Mouse (Mus musculus): ENCODE measurements around the gene Jakmip3. TPM values are rescaled to one million over a fixed set of nuclear protein-coding genes. Genes with fewer than 3 reads are reported as not detected.

The Jakmip3 gene
- polyA plus RNA-seq, 1 experiment from 2014 or later: 0.55 TPM

DNA sequence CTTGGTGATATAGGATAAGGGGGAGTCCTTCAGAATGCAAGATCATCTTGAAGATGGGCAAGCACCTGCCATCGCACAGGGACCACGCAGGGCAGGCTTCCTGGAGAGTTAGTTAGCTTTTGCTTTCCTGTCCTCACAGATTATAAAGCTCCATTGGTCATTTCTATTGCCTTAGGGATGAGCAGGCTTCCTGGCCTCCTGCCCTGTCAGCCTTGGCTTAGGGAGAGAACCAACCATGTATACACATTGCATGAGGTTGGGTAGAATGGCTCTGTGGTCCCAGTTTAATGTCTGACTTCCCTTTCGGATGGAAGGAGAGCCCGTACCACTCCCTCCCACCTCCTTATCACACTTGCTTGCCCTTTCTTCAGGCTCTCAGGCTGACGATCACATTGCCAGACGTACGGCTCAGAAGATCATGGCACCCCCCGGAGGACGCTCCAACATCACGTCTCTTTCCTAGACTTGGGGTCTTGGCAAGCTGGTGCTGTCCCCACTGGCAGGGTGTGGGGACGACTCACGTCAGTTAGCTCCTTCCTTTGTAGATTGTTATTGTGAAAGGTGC is 160.1 kb downstream of the Jakmip3 start:
- Histone ChIP-seq H3K4me1 (replicated peaks; ENCODE audit: control insufficient read depth, insufficient read depth, low read length) (no peaks in the 10 kb centered on the region), H3K9ac (ENCODE audit: low read length) (no peak overlapping the region), H3K27ac (ENCODE audit: low read depth, low read length) (no peak overlapping the region), H3K4me2 (ENCODE audit: low read depth, low read length, severe bottlenecking) (no peak overlapping the region), H3K4me3 (ENCODE audit: low read depth, low read length) (no peak overlapping the region), H3K36me3 (ENCODE audit: control insufficient read depth, insufficient read depth, low read length) (no peaks in the 10 kb centered on the region; the same call in 1 of the 2 replicates), H3K9me3 (ENCODE audit: control insufficient read depth, low read length) (no peaks in the 10 kb centered on the region), H3K27me3 (ENCODE audit: control insufficient read depth, insufficient read depth, low read length) (no peaks in the 10 kb centered on the region)
- 71% methylated on average over 12 of the region's 12 CpGs for WGBS
- ATAC-seq (replicated peaks; ENCODE audit: low FRiP score) (no peak), DNase-seq (ENCODE audit: low spot score) (no peak)

DNA sequence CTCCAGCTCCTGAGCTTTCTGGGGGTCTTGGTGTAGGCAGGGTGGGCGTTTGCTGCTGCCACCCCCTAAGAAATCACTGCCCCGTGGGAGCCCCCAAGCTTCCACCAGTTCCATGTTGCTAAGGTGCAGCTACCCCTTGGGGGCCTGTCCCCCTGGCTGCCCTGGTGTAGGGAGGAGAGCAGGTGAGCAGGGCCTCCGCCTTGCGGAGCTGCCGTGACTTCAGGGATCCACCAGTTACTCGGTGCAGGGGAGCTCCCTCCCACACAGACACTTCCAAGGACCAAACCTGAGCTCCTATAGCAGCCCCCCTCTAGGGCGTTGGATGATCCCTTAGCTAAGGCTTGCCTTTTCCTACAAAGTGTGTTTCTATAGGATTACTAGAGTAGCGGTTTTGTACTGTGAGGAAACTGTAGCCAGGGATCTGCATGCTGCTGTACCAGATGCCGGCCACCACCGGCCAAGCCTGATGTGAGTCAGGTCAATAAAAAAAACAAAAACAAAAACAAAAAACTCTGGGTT is 160.8 kb downstream of the Jakmip3 start:
- Histone ChIP-seq H3K9ac (ENCODE audit: low read length) (no peak overlapping the region), H3K9me3 (ENCODE audit: control insufficient read depth, low read length) (no peaks in the 10 kb centered on the region), H3K36me3 (ENCODE audit: control insufficient read depth, insufficient read depth, low read length) (no peaks in the 10 kb centered on the region; the same call in 1 of the 2 replicates), H3K27me3 (ENCODE audit: control insufficient read depth, insufficient read depth, low read length) (no peaks in the 10 kb centered on the region), H3K27ac (ENCODE audit: low read depth, low read length) (no peak overlapping the region), H3K4me1 (replicated peaks; ENCODE audit: control insufficient read depth, insufficient read depth, low read length) (no peaks in the 10 kb centered on the region), H3K4me3 (ENCODE audit: low read depth, low read length) (no peak overlapping the region), H3K4me2 (ENCODE audit: low read depth, low read length, severe bottlenecking) (no peak overlapping the region)
- no peak for DNase-seq (ENCODE audit: low spot score)
- 81% methylated on average over 10 of the region's 10 CpGs for WGBS
- ATAC-seq (replicated peaks; ENCODE audit: low FRiP score): no peak

DNA sequence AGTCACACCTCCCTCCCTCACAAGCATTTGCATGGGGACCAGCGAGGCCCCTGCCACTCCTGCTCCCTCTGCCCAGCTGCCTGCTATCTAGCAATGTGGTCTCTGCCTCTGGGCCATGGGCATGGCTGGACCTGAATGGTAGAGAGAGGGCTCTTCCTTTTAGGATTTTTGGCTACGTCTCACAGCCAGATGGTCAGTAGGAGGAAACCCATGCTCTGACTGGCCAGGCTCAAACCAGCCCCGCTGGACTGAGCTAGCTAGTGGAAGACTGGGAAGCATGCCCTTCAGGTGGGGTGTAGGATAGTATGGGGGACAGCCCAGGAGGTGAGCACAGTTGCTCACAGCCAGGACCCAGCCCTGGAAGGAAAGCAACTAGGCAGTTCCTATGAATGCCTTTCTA is 161.3 kb downstream of the Jakmip3 start:
- Histone ChIP-seq H3K9ac (ENCODE audit: low read length) (no peak overlapping the region), H3K27ac (ENCODE audit: low read depth, low read length) (no peak overlapping the region), H3K4me1 (replicated peaks; ENCODE audit: control insufficient read depth, insufficient read depth, low read length) (no peaks in the 10 kb centered on the region), H3K27me3 (ENCODE audit: control insufficient read depth, insufficient read depth, low read length) (no peaks in the 10 kb centered on the region), H3K4me2 (ENCODE audit: low read depth, low read length, severe bottlenecking) (no peak overlapping the region), H3K36me3 (ENCODE audit: control insufficient read depth, insufficient read depth, low read length) (no peaks in the 10 kb centered on the region; the same call in 1 of the 2 replicates), H3K4me3 (ENCODE audit: low read depth, low read length) (no peak overlapping the region), H3K9me3 (ENCODE audit: control insufficient read depth, low read length) (no peaks in the 10 kb centered on the region)
- ATAC-seq (replicated peaks; ENCODE audit: low FRiP score) (no peak), DNase-seq (ENCODE audit: low spot score) (no peak)
- WGBS: 82% methylated on average over 3 of the region's 3 CpGs

DNA sequence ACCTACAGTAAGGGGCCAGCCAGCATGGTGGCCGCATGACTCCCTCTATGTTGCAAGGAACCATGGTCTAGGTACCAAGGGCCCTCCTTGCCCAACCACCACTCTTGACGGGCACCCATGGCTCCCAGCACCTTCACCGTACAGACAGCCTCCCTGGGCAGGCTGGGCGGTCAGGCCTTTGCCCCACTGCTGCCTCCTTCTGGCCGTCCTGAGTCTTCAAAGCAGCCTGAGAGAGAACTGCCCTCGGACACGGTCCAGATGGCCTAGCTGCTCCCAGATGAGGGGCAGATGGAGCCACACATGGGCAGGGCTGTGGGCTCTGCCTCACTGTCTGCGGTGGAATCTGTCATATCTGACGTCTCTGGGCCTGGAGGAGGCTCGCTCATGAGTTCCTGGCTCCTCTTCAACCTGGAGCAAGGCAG is 163.4 kb downstream of the Jakmip3 start:
- Histone ChIP-seq H3K9ac (ENCODE audit: low read length) (no peak overlapping the region), H3K4me1 (replicated peaks; ENCODE audit: control insufficient read depth, insufficient read depth, low read length) (no peaks in the 10 kb centered on the region), H3K4me3 (ENCODE audit: low read depth, low read length) (no peak overlapping the region), H3K4me2 (ENCODE audit: low read depth, low read length, severe bottlenecking) (no peak overlapping the region), H3K27ac (ENCODE audit: low read depth, low read length) (no peak overlapping the region), H3K9me3 (ENCODE audit: control insufficient read depth, low read length) (no peaks in the 10 kb centered on the region), H3K27me3 (ENCODE audit: control insufficient read depth, insufficient read depth, low read length) (no peaks in the 10 kb centered on the region), H3K36me3 (ENCODE audit: control insufficient read depth, insufficient read depth, low read length) (no peaks in the 10 kb centered on the region; the same call in 1 of the 2 replicates)
- DNase-seq (ENCODE audit: low spot score): peak; percentile 65
- 66% methylated on average over 10 of the region's 10 CpGs for WGBS
- ATAC-seq (replicated peaks; ENCODE audit: low FRiP score): peak; percentile 40

DNA sequence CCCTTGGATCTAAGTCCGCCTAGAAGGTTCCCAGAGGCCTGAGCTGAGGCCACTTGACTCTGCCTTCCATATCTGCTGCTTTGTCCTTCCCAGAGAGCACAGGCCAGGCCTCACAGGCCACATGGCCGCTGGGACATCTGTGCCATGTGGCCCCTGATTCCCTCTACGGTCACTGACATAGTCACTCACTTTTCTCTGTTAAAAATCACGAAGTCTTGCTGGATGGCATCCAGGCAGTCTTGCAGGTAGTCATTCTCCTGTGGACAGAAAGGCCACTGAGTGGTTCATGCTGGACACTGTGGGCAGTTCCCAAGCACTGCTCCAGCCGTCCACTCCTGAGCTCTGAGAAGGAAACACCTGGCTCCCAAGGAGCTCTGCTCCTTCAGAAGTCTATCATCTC is 164.5 kb downstream of the Jakmip3 start:
- ATAC-seq (replicated peaks; ENCODE audit: low FRiP score) (no peak), DNase-seq (ENCODE audit: low spot score) (no peak)
- Histone ChIP-seq H3K36me3 (ENCODE audit: control insufficient read depth, insufficient read depth, low read length) (no peaks in the 10 kb centered on the region; the same call in 1 of the 2 replicates), H3K4me2 (ENCODE audit: low read depth, low read length, severe bottlenecking) (no peak overlapping the region), H3K9me3 (ENCODE audit: control insufficient read depth, low read length) (no peaks in the 10 kb centered on the region), H3K4me3 (ENCODE audit: low read depth, low read length) (no peak overlapping the region), H3K4me1 (replicated peaks; ENCODE audit: control insufficient read depth, insufficient read depth, low read length) (no peaks in the 10 kb centered on the region), H3K27ac (ENCODE audit: low read depth, low read length) (no peak overlapping the region), H3K9ac (ENCODE audit: low read length) (no peak overlapping the region), H3K27me3 (ENCODE audit: control insufficient read depth, insufficient read depth, low read length) (no peaks in the 10 kb centered on the region)
- 78% methylated on average over 5 of the region's 5 CpGs for WGBS

DNA sequence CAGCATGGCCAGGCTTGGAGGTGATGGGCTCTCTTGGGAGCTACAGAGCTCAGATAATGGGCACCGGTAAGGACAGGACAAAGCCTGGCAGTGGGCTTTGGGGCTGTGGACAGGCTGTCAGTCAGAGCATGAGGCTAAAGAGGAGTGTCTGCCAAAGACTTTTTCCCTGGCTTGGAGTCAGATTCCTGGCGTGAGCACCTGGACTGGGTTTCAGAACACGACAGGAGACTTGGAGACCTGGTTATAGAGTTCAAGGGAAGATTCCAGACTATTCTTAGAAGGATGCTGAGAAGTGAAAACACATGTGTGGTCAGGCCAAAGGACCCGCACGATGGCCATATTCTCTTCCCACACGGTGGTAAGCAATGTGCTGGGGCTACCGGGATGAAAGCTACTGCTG is 165.2 kb downstream of the Jakmip3 start:
- no peak overlapping the region for H3K4me2 ChIP-seq (ENCODE audit: low read depth, low read length, severe bottlenecking)
- no peak overlapping the region for H3K9ac ChIP-seq (ENCODE audit: low read length)
- ATAC-seq (replicated peaks; ENCODE audit: low FRiP score): no peak
- H3K4me3 ChIP-seq (ENCODE audit: low read depth, low read length): no peak overlapping the region
- no peaks in the 10 kb centered on the region for H3K9me3 ChIP-seq (ENCODE audit: control insufficient read depth, low read length)
- 85% methylated on average over 7 of the region's 7 CpGs for WGBS
- no peaks in the 10 kb centered on the region; the same call in 1 of the 2 replicates for H3K36me3 ChIP-seq (ENCODE audit: control insufficient read depth, insufficient read depth, low read length)
- no peak overlapping the region for H3K27ac ChIP-seq (ENCODE audit: low read depth, low read length)
- H3K4me1 ChIP-seq (replicated peaks; ENCODE audit: control insufficient read depth, insufficient read depth, low read length): no peaks in the 10 kb centered on the region
- DNase-seq (ENCODE audit: low spot score): no peak
- H3K27me3 ChIP-seq (ENCODE audit: control insufficient read depth, insufficient read depth, low read length): no peaks in the 10 kb centered on the region

DNA sequence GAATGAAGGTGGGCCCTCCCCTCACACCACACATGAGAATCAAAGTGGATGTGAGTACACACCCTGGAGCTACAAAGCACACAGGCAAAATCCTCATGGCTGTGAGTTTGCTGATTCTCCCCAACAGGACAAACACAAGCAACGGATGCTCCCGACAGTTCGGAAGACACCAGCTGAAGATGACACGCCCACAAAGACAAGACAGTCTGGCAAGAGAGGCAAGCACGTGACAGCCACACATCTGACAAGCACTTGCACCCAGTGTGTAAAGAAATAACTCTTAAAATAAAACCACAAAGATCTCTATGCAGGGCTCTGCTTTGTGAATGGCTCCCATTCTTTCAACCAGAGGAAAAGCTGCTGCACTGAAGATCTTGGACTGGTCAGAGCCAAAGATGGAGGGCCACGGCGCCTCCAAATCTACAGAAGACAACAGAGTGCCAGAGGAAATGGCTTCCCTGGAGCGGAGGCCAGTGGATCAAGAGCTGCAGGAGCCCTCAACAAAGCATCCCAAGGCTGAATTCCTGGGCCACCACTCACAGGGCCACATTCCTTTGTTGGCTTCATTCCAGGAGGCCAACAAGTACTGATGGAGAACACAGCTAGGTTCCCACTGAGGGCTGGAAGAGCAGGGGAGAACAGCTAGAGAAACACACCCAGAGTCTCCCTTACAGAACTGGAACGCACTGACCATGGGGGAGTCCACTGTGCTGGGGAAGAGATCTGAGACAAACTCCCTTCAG is 167.5 kb downstream of the Jakmip3 start:
- H3K4me2 ChIP-seq (ENCODE audit: low read depth, low read length, severe bottlenecking): no peak overlapping the region
- H3K27ac ChIP-seq (ENCODE audit: low read depth, low read length): no peak overlapping the region
- H3K9ac ChIP-seq (ENCODE audit: low read length): no peak overlapping the region
- WGBS: 94% methylated on average over 9 of the region's 9 CpGs
- ATAC-seq (replicated peaks; ENCODE audit: low FRiP score) (no peak), DNase-seq (ENCODE audit: low spot score) (no peak)
- no peak overlapping the region for H3K4me3 ChIP-seq (ENCODE audit: low read depth, low read length)
- H3K36me3 ChIP-seq (ENCODE audit: control insufficient read depth, insufficient read depth, low read length): no peaks in the 10 kb centered on the region
- no peaks in the 10 kb centered on the region for H3K4me1 ChIP-seq (replicated peaks; ENCODE audit: control insufficient read depth, insufficient read depth, low read length)
- no peaks in the 10 kb centered on the region for H3K9me3 ChIP-seq (ENCODE audit: control insufficient read depth, low read length)
- H3K27me3 ChIP-seq (ENCODE audit: control insufficient read depth, insufficient read depth, low read length): no peaks in the 10 kb centered on the region

DNA sequence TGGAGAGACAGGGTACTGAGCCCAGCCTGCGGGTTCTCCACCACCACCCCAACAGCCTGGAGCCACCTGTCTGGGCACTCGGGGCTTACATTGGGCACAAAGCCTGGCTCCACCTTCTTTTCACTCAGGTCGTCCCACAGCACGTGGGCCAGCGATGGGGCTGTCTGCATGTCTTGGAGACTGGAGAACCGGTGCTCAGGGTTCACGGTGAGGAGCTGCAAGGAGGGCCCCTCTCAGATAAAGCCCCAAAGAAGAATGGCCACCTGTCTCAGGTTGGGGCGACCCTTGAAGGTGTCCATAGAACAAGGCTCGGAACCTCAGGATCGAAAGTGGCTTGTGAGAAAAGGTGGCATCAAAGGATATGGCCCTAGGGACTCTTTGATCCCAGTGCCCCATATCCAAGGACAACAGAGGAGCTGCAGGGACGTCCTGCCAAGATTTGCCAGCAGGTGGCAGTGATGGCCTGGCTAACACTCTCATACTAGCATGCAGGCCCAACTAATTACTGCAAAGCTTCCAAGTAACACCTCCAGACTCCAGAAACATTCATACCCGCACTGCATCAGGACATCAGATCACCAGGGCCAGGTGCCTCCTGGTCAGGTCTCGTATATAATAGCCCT is 178.7 kb downstream of the Jakmip3 start:
- H3K9me3 ChIP-seq (ENCODE audit: control insufficient read depth, low read length): no peaks in the 10 kb centered on the region
- WGBS: 50% methylated on average over 13 of the region's 13 CpGs
- H3K27me3 ChIP-seq (ENCODE audit: control insufficient read depth, insufficient read depth, low read length): no peaks in the 10 kb centered on the region
- no peak overlapping the region for H3K4me2 ChIP-seq (ENCODE audit: low read depth, low read length, severe bottlenecking)
- no peak overlapping the region for H3K9ac ChIP-seq (ENCODE audit: low read length)
- DNase-seq (ENCODE audit: low spot score): peak; percentile 89
- H3K4me1 ChIP-seq (replicated peaks; ENCODE audit: control insufficient read depth, insufficient read depth, low read length): no peaks in the 10 kb centered on the region
- H3K36me3 ChIP-seq (ENCODE audit: control insufficient read depth, insufficient read depth, low read length): no peaks in the 10 kb centered on the region
- no peak overlapping the region for H3K27ac ChIP-seq (ENCODE audit: low read depth, low read length)
- no peak overlapping the region for H3K4me3 ChIP-seq (ENCODE audit: low read depth, low read length)
- peak; percentile 75 for ATAC-seq (replicated peaks; ENCODE audit: low FRiP score)
